Mouse (Mus musculus) lung, adult 2 months (tissue): ENCODE results near the gene Mtg2.

Experiments
- CTCF ChIP-seq: fragments of 200-500 bp; IDR thresholded peaks from 2 replicates; pipeline ENCODE4 v1.5.1; 2011; ENCODE audit warnings: mild to moderate bottlenecking, low read length, control low read depth; ENCODE audit not compliant: insufficient read depth
- POLR2A ChIP-seq: fragments of 200-500 bp; IDR thresholded peaks from 2 replicates; pipeline ENCODE4 v1.6.1; 2011; ENCODE audit warnings: low read depth, mild to moderate bottlenecking, control low read depth, low read length, borderline replicate concordance; ENCODE audit errors: extremely low read depth

DNA sequence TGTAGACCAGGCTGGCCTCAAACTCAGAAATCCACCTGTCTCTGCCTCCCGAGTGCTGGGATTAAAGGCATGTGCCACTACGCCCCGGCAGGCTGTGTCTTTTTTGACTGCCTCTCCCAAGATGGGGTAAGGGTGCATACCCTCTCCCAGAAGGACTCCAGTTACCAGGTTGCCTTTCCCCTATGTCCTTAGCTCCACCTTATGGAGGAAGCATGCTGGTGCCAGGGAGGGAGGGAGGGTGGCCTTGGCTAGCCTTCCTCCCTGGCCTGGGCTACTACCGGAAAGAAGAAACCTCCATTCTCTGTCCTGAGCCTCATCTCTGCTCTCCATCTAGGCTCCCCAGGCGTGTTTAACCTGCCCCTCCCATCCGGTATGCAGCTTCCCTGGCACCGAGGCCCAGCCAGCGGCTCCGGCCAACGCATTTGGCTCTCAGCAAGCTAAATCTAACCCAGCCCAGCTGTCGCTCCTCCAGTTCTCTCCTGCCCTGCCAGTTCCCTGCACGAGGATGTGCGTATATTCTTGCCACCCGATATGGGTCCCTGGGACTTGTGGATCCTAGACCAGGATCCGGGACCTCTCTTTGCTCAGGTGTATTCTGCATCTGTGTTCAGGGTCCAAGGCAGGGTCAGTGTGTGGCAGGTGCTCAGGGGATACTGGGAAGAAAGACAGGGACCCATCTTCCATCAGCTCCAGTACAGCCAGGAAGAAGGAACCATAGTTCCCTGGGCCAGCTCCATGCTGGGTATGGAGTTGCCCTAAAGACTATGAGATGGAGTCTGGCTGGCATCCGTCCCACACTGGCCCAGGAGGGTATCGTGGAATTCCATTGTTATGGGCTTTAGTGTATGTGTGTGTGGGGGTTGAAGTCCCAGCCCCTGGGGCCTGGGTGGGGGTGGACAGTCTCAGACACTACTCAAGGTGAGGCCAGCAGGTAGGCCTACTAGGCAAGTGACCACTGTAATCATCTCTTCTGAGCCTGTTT lies 43.8 kb downstream of the Mtg2 start:
- TF ChIP-seq POLR2A (no peak), CTCF (peak; percentile 50)
